Mouse (Mus musculus) kidney, adult 11 months (tissue): Measurements from ENCODE around the gene Rab27a.
"Not testable (repeated sequence)": the region's sequence is repeated elsewhere in the genome, so short reads cannot be mapped to it uniquely, and the experiment has no call there.

Experiments used
- DNase-seq: peaks from one replicate; pipeline ENCODE4 v3.0.0; 2022

The Rab27a gene

DNA sequence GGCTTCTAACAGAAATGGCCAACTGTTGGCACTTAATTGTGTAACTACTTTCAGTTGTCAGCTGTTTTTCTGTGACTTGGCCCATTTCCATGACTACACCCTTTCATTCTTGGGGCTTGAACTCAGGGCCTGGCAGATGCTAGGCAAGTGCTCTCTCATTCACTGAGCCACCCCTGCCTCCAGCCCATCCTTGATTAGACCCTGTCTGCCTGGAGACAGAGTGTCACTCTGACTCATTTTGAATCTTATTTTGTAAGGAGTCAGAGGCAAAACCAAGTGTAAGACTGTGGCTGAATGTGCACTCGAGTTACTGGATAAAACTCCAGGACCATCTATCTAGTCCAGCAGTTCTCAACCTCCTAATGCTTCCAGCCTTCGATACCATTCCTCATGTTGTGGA lies 3.3 kb downstream of the Rab27a start:
- no peak for DNase-seq

- no peak for DNase-seq
These were observed 4.3 kb downstream of the Rab27a start for GRCm38 (mm10) chr9:73048927-73049326.

DNA sequence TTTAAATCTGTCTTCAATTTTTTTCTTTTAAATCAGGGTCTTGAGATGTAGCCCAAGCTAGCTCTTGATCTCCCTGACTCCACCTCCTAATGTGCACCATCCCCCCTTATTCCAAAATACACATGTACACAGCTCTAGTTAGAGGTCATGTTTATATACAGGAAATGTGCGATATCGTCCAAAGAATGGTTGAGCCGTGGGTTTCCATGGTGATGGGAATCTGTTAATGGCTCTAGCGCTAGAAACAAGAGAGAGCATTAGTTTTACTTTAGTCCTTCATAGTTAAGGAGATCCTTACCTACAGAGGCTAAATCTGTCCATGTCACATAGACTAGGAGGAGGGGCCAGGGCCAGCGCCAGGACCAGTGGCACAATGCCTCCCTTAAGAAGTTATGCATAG lies 5.2 kb downstream of the Rab27a start:
- DNase-seq = no peak

DNA sequence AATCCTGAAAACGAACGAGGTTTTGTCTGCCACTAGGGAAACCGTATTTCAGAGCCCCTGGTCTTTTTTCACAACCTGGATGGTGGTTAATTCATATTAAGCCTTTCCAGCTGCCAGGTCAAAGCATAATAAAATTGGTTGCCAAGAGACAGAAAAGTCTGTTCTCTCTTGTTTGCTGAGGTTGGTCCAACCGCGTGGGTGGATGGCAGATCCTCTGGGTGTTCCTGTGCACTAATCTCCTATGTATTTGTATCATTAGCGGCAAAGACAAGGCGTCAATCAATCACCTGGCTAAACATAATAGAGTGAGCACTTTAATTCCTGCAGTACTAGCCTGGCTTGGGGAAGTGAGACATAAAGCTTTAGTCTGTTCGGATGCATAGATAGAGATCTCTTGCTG lies 6.0 kb downstream of the Rab27a start:
- DNase-seq = no peak

- peak; percentile 43 for DNase-seq
These were observed 10.8 kb downstream of the Rab27a start for GRCm38 (mm10) chr9:73055441-73055911.

DNA sequence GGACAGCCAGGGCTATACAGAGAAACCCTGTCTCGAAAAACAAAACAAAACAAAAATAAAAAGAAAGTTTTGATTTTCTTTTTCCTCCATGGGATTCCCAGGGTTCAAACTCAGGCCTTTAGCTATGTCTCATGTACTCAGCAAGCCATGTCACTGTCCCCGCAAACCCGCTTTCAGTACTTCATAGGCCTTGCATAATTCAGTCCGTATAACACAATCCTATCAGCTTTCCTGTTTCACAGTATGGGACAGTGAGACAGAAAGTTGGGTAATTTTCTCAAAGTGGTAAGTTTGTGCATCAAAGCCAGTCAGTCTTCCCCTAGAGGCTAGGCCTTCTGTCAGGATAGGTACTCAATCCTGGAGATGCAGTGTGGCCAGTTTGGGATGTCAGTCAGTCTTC lies 14.6 kb downstream of the Rab27a start:
- DNase-seq = no peak

DNA sequence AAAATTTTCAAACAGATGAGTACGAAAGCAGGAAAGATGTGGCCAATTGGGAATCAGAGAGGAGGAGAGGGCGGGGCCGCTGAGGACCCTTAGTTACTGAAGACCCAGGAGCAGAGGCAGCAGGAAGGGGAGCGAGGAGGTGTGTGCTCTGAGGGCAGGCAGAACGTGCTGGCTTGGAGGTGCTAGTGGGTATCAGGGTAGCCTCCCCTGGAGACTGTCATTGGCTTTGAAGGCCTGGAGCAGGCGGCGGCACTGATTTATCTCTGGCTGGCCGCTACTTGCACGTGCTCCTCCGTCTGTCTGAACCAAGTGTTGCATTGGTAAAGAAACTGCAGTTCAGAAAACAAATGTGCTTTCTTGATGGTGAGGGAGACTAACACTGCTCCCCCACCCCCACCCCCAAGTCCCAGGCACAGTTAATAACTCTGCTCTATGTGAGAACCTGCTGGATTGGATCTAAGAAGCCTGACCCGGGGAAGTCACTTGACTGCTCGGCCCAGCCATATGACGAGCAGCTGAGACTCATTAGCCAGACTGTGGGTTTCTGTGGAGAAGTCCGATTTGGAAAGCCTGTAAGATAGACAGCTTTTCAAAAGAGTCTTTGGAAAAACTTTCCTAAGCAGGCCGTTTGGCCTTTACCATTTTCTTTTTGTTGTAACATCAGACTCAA lies 19.1 kb downstream of the Rab27a start:
- peak; percentile 58 for DNase-seq

DNA sequence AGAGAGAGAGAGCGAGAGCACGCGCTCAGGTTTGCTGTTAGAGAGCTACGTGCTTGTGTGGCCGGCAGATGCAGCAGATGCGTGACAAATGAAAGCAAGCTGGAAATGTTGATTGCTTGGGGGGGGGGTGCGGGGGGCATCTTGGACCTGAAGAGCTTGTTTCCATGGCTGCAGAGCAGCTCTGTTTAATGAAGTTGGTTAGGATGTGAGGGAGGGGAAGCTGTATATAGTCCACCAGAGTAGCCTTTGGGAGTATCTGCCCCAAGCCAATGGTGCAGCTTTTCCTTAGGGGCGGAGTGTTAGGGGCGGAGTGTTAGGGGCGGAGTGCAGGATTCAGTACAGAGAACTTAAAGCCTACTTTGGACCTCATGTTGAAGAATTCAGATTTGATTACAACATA lies 22.4 kb downstream of the Rab27a start:
- peak; percentile 47 for DNase-seq

GRCm38 (mm10) chr9:73068230-73068679 lies 23.6 kb downstream of the Rab27a start:
- peak; percentile 79 for DNase-seq

DNA sequence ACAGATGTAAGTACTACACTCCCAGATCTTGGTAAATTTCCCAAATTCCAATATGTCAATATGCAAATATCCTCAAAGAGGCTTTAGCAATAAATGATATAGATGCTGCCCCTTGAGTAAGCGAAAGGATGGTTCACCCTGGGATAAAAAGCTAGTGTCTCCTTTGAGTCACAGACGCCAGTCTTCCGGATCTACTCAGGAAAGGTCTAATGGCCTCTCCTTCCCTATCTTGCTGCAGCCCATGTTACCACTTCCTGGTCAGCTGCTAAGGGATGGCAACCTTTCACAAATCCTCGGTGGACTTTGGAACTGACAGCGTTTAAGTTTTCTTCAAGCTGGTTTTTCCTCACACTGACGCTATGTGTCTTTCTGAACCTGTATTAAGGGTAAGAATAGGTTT lies 24.0 kb downstream of the Rab27a start:
- peak; percentile 27 for DNase-seq

- no peak for DNase-seq
These were observed 26.5 kb downstream of the Rab27a start for GRCm38 (mm10) chr9:73070971-73071659.

GRCm38 (mm10) chr9:73072426-73072825 lies 27.8 kb downstream of the Rab27a start:
- no peak for DNase-seq

GRCm38 (mm10) chr9:73073169-73073568 lies 28.5 kb downstream of the Rab27a start:
- DNase-seq = no peak

- DNase-seq = not testable (repeated sequence)
These were observed 34.7 kb downstream of the Rab27a start for GRCm38 (mm10) chr9:73079349-73079748.

DNA sequence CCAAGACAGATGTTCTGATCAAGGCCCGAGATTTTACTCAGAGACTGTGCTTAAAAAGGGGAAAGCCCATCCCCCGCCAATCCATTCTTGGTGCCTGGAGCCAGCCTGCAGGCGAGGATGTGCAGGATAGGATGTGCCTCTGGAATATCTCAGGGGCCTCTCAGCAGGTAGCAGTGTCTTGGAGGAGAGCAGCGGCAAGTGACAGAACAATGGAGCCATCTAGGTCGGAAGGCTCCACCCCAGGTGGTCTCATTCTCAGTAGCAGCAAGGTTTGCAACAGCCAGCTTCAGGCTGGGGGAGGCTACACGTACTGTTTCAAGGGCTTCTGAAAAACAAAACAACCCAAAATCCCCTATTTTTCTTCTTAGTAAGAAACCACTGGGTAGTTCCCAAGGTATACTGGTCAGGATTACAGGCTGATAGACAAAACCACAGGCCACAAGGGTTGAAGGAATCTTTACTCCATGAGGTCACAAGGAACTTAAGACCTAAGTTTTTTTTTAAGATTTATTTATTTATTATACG lies 35.2 kb downstream of the Rab27a start:
- DNase-seq = no peak

DNA sequence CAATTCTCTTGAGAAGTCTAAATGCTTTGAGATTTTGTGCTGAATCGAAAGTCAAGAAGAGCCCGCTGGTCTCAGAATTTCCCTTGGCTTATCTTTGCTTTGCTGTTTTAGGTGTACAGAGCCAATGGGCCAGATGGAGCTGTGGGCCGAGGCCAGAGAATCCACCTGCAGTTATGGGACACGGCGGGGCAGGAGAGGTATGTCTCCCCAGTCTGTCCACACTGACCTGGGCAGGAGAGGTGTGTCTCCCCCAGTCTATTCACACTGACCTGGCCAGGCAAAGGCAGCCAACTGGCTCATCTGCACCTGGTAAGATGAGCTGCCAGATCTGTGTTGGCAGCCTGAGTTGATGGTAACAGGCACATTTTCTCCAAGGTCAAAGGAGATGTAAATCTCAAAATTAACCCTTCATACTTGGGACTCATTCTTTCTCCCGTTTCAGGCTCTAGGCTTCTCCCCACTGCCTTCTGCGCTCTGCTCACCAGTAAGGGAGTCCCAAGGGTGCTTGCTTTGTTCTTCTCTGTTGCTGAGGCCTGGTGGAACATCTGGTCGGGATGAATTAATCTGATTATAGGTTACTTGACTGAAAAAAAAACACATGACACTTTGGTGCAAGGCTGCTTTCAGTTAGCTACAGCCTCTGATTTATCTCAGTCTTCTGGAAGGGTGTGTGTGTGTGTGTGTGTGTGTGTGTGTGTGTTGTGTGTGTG lies 37.8 kb downstream of the Rab27a start:
- peak; percentile 26 for DNase-seq

GRCm38 (mm10) chr9:73083956-73084355 lies 39.3 kb downstream of the Rab27a start:
- DNase-seq = no peak

GRCm38 (mm10) chr9:73085845-73086244 lies 41.2 kb downstream of the Rab27a start:
- DNase-seq = no peak

GRCm38 (mm10) chr9:73087121-73087520 lies 42.5 kb downstream of the Rab27a start:
- no peak for DNase-seq

GRCm38 (mm10) chr9:73087581-73087980 lies 42.9 kb downstream of the Rab27a start:
- DNase-seq = no peak

DNA sequence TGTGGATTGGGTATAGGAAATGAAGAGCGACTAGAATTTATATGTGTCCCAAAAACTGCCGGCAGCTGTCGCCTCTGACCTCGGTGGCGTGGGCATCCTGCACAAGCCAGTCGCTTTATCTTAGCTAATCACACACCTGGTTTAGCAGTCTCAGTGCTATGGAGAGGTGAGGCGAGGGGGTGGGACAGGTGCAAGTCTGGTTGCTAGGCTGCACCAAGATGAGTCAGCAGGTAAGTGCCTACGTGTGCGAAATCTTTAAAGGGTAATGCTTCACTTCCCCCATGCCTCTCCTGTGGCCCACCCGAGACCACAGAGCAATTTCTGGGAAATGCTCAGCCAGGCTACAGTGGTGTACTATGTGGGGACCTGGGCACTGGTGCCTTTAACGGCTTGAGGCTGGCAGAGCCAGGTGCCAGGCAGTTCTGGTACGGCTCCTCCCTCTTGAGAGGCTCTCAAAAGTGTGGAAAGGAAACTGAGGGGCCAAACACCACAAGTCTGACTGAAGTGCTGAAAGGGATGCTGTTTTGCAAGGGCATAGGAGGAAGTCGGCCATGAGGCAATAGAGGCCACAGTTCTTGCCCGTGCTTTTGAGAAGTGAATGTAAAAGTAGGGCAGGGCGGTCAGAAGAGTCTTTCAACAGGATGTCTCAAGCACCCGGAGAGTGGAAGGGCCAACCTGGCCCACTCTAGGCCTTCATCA lies 44.7 kb downstream of the Rab27a start:
- DNase-seq = no peak

DNA sequence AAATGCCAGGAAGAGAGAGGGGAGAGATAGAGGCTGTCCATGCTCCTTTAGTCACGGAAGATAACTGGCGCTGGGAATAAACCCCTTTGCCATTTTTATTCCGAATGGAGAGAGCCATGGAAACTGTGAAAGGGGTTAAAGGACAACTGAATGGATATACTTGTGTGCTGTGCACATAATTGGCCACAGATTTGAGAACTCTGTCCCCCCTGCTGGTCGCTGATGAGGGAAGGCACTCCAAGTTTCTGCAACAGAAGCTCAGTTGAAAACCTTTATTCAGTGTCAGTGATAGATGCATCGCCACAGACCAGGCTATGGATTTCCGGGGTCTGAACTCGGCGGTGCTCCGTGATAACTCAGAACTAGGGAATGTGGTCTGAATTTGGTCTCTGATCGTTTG lies 45.5 kb downstream of the Rab27a start:
- DNase-seq = no peak

DNA sequence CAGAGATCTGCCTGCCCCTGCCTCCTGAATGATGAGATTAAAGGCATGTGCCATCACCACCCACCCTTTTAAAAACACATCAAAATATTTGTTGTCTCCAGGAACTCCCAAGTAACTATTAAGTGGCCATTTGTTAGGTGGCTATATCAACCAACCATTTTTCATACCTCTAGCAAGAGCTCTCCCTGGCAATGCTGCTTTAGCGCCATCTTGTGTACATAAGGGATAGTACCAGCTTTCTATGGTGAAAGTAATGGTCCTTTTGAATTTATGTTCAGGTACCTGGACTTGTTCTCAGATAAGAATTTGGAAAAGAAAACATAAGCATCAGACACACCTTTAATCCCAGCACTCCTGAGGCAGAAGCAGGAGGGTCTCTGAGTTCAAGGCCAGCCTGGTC lies 47.1 kb downstream of the Rab27a start:
- DNase-seq = peak; percentile 18
